Mouse (Mus musculus) forebrain, embryonic 15.5 days (tissue): ENCODE data around the gene Ttc12. TPM values are rescaled to one million over a fixed set of nuclear protein-coding genes. Genes with fewer than 3 reads are reported as not detected.

ENCODE experiments used
- ATAC-seq: fragments of 200-750 bp; cut with Nextera tagmentation; replicated peaks from 2 replicates; pipeline ENCODE4 v1.8.0; 2017; ENCODE audit warnings: mild to moderate bottlenecking, moderate TSS enrichment, moderate library complexity
- H3K27ac ChIP-seq: fragments of 300-500 bp; sonication (generic); replicated peaks from 2 replicates; pipeline ENCODE4 v1.5.1; 2015; ENCODE audit warnings: mild to moderate bottlenecking, inconsistent platforms
- H3K27me3 ChIP-seq: fragments of 300-500 bp; sonication (generic); 2 replicates; pipeline ENCODE4 v1.6.1; 2015; ENCODE audit warnings: inconsistent platforms
- H3K36me3 ChIP-seq: fragments of 300-500 bp; sonication (generic); 2 replicates; pipeline ENCODE4 v1.6.1; 2015; ENCODE audit warnings: mild to moderate bottlenecking, inconsistent platforms
- H3K4me1 ChIP-seq: fragments of 300-500 bp; sonication (generic); 2 replicates; pipeline ENCODE4 v1.6.1; 2015; ENCODE audit warnings: inconsistent platforms
- H3K4me2 ChIP-seq: fragments of 300-500 bp; sonication (generic); replicated peaks from 2 replicates; pipeline ENCODE4 v1.6.1; 2015; ENCODE audit warnings: mild to moderate bottlenecking, inconsistent platforms
- H3K4me3 ChIP-seq: fragments of 300-500 bp; sonication (generic); 2 replicates; pipeline ENCODE4 v1.5.1; 2015; ENCODE audit warnings: mild to moderate bottlenecking, inconsistent platforms
- H3K9ac ChIP-seq: fragments of 300-500 bp; sonication (generic); replicated peaks from 2 replicates; pipeline ENCODE4 v1.6.1; 2015; ENCODE audit warnings: mild to moderate bottlenecking, inconsistent platforms
- H3K9me3 ChIP-seq: fragments of 300-500 bp; sonication (generic); 2 replicates; pipeline ENCODE4 v1.6.1; 2016; ENCODE audit warnings: inconsistent platforms
- WGBS: fragments of 180-500 bp; shearing (Covaris S2); methylation state at CpG from one replicate; pipeline ENCODE4 v1.1.7; 2015; ENCODE audit warnings: mixed read lengths; 5-methylcytosine and 5-hydroxymethylcytosine counted together
- polyA plus RNA-seq: library from polyadenylated mRNA; unstranded; fragments of >200 nt; fragmentation: Nextera tagmentation; extraction: Ambion mirVana; gene quantifications from 2 replicates; pipeline ENCODE4 v1.2.1, GENCODE M21; 2015

Gene Ttc12
- polyA plus RNA-seq, 1 experiment from 2014 or later, result 1.8 TPM

DNA sequence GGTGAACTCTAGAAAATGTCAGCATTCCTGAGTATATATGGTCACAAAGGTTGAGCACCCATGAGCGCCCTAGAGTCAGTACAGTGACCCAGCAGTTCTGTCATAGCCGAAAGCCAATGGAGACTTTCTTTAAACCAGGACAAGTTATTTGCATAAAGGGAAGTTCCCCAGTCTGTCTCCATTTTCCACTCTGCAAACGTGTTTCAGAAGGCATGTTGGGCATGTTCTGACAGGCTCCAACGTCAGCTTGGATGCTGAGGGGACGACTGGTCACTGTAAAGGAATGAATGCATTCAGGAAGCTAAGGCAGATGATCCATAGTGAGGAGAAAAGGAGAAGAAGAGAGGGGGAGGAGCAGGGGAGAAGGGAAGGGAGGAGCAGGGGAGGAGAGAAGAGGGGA, 58.5 kb downstream of the Ttc12 start:
- WGBS, result 80% methylated on average over 5 of the region's 5 CpGs
- Histone ChIP-seq H3K27ac (no peak overlapping the region), H3K27me3 (no peaks in the 10 kb centered on the region), H3K9me3 (no peaks in the 10 kb centered on the region), H3K36me3 (no peaks in the 10 kb centered on the region), H3K4me1 (peaks cover 2% of the 10 kb centered on the region; the same call in 1 of the 2 replicates), H3K9ac (no peak overlapping the region), H3K4me2 (no peak overlapping the region), H3K4me3 (no peak overlapping the region)
- ATAC-seq, result no peak

DNA sequence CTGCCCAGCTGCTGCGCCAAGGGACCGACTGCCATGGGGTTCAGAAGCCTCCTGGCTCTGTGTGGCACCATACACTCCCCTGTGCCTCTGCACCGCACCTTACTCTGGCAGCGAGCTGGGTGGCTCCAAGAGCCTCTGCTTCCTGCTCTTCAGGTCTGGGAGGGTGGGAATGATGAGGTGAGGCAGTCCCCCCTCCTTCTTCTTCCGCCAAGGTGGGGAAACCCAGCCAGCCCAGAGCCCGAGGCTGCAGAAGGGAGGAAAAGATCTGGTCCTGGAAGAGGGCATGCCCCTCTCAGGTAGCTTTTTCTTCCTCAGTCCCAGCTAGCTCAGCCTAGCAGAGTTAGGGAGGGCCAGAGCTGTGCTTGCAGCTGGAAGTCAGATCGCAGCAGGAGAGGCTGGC, 59.1 kb downstream of the Ttc12 start, which contains the start of gene Ankk1:
TSS of gene Ankk1 (minus strand) at position 101 of the 400 bp plus-strand sequence.
- Histone ChIP-seq H3K4me1 (peaks cover 3% of the 10 kb centered on the region; the same call in 1 of the 2 replicates), H3K4me3 (no peak within 1 kb of the TSS), H3K27ac (no peak within 1 kb of the TSS), H3K9ac (no peak within 1 kb of the TSS), H3K9me3 (no peaks in the 10 kb centered on the region), H3K36me3 (no peaks in the 10 kb centered on the region), H3K4me2 (no peak within 1 kb of the TSS), H3K27me3 (no peaks in the 10 kb centered on the region)
- 90% methylated on average over 7 of the region's 7 CpGs for WGBS
- ATAC-seq, result no peak

DNA sequence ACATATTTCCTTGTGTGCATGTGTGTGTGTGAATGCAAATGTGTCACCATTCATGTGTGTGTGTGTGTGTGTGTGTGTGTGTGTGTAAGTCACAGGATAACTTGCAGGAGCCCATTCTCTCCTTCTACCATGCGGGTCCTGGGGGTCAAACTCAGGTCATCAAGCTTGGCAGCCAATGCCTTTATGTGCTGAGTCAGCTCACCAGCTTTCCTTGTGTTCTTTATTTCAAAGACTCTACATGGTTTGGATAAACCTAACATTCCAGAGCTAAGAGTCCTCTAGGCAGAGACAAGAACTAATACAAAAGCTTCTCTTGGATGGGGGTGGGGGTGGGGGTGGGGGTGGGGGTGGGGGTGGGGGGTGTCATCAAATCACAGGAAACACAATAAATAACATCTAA, 60.4 kb downstream of the Ttc12 start:
- H3K9ac ChIP-seq, result no peak overlapping the region

DNA sequence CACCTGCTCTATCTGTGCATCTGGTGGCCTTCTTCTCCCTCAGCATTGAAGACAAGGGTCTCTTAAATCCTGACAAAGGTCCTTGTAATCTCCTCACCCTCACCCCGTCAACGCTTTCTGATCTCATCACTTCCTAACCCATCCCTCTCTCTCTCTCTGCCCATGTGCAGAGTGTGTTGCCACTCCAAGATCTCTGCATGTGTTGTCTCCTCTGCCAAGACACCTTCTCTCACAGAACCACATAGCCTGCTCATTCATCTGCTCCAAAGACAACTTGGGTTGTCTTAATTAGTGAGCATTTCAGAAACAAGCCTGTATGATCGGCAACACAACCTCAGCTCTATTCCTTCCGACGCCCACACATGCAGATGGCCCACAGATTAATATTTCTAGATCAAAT, 62.2 kb downstream of the Ttc12 start:
- 92% methylated on average over 5 of the region's 5 CpGs for WGBS
- no peak overlapping the region for H3K27ac ChIP-seq
- H3K4me1 ChIP-seq, result peaks cover 3% of the 10 kb centered on the region; the same call in 1 of the 2 replicates
- no peaks in the 10 kb centered on the region for H3K9me3 ChIP-seq
- no peaks in the 10 kb centered on the region for H3K36me3 ChIP-seq
- H3K4me3 ChIP-seq, result no peak overlapping the region
- ATAC-seq, result no peak
- no peak overlapping the region for H3K9ac ChIP-seq
- H3K27me3 ChIP-seq, result no peaks in the 10 kb centered on the region
- H3K4me2 ChIP-seq, result no peak overlapping the region

More for the DNA sequence above, 60.4 kb downstream of the Ttc12 start:
- peaks cover 3% of the 10 kb centered on the region; the same call in 1 of the 2 replicates for H3K4me1 ChIP-seq
- H3K4me3 ChIP-seq, result no peak overlapping the region
- WGBS, result 46% methylated on average over 1 of the region's 1 CpGs
- no peak overlapping the region for H3K4me2 ChIP-seq
- H3K36me3 ChIP-seq, result no peaks in the 10 kb centered on the region
- no peaks in the 10 kb centered on the region for H3K27me3 ChIP-seq
- H3K27ac ChIP-seq, result no peak overlapping the region
- no peak for ATAC-seq
- no peaks in the 10 kb centered on the region for H3K9me3 ChIP-seq

DNA sequence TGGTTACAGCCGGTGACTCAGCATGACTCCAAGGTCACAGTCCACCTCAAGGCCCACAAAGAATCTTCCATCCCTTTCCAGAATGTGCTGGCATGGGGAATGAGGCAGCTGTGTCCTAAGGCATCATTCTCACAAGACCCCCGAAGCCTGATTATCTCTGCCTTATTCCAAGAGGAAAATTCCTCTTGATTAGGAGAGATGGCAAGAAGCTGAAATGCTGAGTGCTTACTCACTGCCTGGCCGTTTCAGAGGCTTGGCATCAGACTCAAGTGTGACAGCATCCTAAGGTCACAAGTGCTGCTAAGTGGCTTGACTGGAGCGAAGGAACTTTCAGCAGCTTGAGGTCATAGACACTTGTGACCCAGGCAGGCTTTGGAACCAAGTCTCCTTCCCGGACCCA, 75.4 kb downstream of the Ttc12 start:
- Histone ChIP-seq H3K9me3 (no peaks in the 10 kb centered on the region), H3K4me2 (no peak overlapping the region), H3K4me1 (no peaks in the 10 kb centered on the region)

DNA sequence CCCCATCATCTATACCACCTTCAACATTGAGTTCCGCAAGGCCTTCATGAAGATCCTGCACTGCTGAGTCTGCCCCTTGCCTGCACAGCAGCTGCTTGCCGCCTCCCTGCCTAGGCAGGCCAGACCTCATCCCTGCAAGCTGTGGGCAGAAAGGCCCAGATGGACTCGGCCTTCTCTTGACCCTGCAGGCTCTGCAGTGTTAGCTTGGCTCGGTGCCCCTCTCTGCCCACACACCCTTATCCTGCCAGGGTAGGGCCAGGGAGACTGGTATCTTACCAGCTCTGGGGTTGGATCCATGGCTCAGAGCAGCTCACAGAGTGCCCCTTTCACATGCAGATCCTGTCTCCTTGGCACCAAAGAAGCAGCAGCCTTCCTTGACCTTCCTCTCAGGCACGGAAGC, 79.0 kb downstream of the Ttc12 start:
- Histone ChIP-seq H3K36me3 (no peaks in the 10 kb centered on the region), H3K27ac (no peak overlapping the region), H3K9ac (no peak overlapping the region), H3K4me1 (no peaks in the 10 kb centered on the region), H3K27me3 (no peaks in the 10 kb centered on the region), H3K4me2 (no peak overlapping the region), H3K4me3 (no peak overlapping the region), H3K9me3 (no peaks in the 10 kb centered on the region)
- WGBS, result 91% methylated on average over 5 of the region's 5 CpGs
- ATAC-seq, result no peak

More for the DNA sequence above, 75.4 kb downstream of the Ttc12 start:
- Histone ChIP-seq H3K36me3 (no peaks in the 10 kb centered on the region), H3K27me3 (no peaks in the 10 kb centered on the region), H3K9ac (no peak overlapping the region), H3K4me3 (no peak overlapping the region), H3K27ac (no peak overlapping the region)
- WGBS, result 84% methylated on average over 5 of the region's 5 CpGs
- no peak for ATAC-seq

DNA sequence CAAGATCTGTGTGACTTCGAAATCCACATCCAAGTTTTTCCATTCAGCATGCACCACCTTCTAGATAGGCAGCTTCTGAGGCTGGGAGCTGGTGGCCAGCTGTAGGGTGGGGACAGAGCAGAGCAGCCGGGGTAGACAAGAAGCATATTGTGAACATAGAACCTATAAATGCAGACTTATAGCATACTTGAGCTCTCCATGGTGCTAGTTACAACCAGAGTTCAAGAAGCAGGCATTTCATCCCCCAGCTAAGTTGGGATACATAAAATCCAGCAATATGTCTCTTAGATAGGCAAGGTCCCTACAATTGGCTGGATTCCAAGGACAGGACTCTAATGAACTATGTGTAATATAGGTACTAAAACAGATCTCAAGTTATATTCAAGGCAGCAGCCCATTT, 82.3 kb downstream of the Ttc12 start:
- Histone ChIP-seq H3K4me1 (no peaks in the 10 kb centered on the region), H3K27me3 (no peaks in the 10 kb centered on the region), H3K9me3 (no peaks in the 10 kb centered on the region), H3K4me2 (no peak overlapping the region), H3K36me3 (no peaks in the 10 kb centered on the region), H3K27ac (no peak overlapping the region), H3K9ac (no peak overlapping the region), H3K4me3 (no peak overlapping the region)
- no peak for ATAC-seq
- WGBS, result 75% methylated on average over 2 of the region's 2 CpGs

DNA sequence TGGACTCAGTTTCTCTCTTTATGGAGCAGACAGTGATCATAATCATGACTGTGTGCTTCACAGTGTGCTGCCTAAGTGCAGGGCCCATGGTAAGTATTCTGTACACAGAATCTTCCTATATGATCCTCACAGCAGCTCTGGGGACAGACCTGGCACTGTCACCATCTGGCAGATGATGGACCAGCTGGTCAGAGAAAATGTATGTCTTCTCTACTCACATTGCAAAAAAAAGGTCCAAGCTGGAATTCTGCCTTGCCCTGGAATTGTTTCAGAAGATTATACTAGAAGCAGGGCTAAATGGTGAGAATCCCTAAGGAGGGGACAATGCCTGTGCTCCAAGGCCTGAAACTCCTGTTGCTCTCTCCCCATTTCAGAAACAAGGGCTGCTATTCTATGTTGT, 90.0 kb downstream of the Ttc12 start:
- Histone ChIP-seq H3K4me3 (no peak overlapping the region), H3K4me1 (no peaks in the 10 kb centered on the region), H3K9ac (no peak overlapping the region), H3K4me2 (no peak overlapping the region), H3K9me3 (no peaks in the 10 kb centered on the region), H3K27ac (no peak overlapping the region), H3K27me3 (no peaks in the 10 kb centered on the region), H3K36me3 (no peaks in the 10 kb centered on the region)
- no peak for ATAC-seq

DNA sequence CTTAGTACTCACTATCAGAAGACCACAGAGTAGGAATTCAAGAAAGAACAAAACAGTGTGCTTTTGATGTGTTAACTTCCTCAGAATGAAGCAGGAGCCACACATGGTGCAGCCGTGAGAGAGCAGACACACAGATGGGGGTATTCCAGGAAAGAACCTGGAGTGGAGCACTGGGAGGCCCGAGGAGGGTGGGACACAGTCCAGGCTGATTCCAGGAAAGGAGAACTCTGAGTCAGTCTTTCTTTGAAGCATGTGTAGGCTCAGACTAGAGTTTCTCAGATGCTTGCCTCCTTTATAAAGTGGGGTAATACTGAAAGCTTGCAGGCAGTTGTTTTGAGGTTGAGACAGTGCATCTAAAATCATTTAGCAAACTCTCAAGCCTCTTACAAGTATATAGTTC, 93.8 kb downstream of the Ttc12 start:
- H3K9me3 ChIP-seq, result no peaks in the 10 kb centered on the region
- H3K4me1 ChIP-seq, result no peaks in the 10 kb centered on the region
- no peak overlapping the region for H3K9ac ChIP-seq
- no peaks in the 10 kb centered on the region for H3K27me3 ChIP-seq
- H3K4me2 ChIP-seq, result no peak overlapping the region
- no peaks in the 10 kb centered on the region for H3K36me3 ChIP-seq
- H3K27ac ChIP-seq, result no peak overlapping the region
- H3K4me3 ChIP-seq, result no peak overlapping the region
- no peak for ATAC-seq
- WGBS, result 57% methylated on average over 2 of the region's 2 CpGs

Other genes starting within 250 kb of the Ttc12 start
- gene Gm4894, start 235.7 kb downstream of the Ttc12 start, polyA plus RNA-seq, result not detected in 2 replicates
- gene Drd2, start 145.6 kb downstream of the Ttc12 start, polyA plus RNA-seq, result 3.2 and 3.9 TPM in 2 replicates
- gene Ankk1, start 59.2 kb downstream of the Ttc12 start, polyA plus RNA-seq, result not detected in 2 replicates